Mouse (Mus musculus) CH12.LX (cell line): Measurements from ENCODE around the gene Gm9573.

Source experiments
- CTCF ChIP-seq, 2 experiments: IDR thresholded peaks in 1 of 2; conservative IDR thresholded peaks in 1 of 2; 2 replicates each; pipeline ENCODE4 v1.5.1; 2011 to 2012; ENCODE audit warnings: low read depth in 2 of 2, low read length in 2 of 2, improper control_type of control experiment in 1 of 2, inconsistent platforms in 1 of 2, mild to moderate bottlenecking in 1 of 2, moderate library complexity in 1 of 2
- MAZ ChIP-seq: IDR thresholded peaks from 2 replicates; pipeline ENCODE4 v1.6.1; 2012; ENCODE audit warnings: low read depth, mild to moderate bottlenecking, inconsistent platforms, low read length, improper control_type of control experiment, moderate library complexity
- POLR2A ChIP-seq: IDR thresholded peaks from 2 replicates; pipeline ENCODE4 v1.6.1; 2011; ENCODE audit warnings: low read depth, mild to moderate bottlenecking, improper control_type of control experiment, low read length
- RCOR1 ChIP-seq: conservative IDR thresholded peaks from 2 replicates; pipeline ENCODE4 v1.6.1; 2012; ENCODE audit warnings: low read depth, mild to moderate bottlenecking, inconsistent platforms, low read length, improper control_type of control experiment
- USF1 ChIP-seq: IDR thresholded peaks from 2 replicates; pipeline ENCODE4 v1.6.1; 2014; ENCODE audit warnings: low read depth, mild to moderate bottlenecking, inconsistent platforms, low read length, improper control_type of control experiment
- ZNF384 ChIP-seq: IDR thresholded peaks from 2 replicates; pipeline ENCODE4 v1.6.1; 2012; ENCODE audit warnings: low read depth, low read length, improper control_type of control experiment, inconsistent platforms

- no peak for TF ChIP-seq USF1
- TF ChIP-seq ZNF384: no peak
- TF ChIP-seq CTCF (conservative IDR thresholded peaks at IDR 0.05 in 1 of 2, IDR thresholded peaks at IDR 0.05 in 1 of 2; ENCODE audit: low read depth in 2 of 2, low read length in 2 of 2): no peak
- TF ChIP-seq POLR2A: no peak
- TF ChIP-seq MAZ: no peak
- no peak for TF ChIP-seq RCOR1
These were observed 40.4 kb upstream of the Gm9573 start for GRCm38 (mm10) chr17:35666851-35667256.
